Mouse (Mus musculus) embryonic facial prominence, embryonic 12.5 days (tissue): Measurements from ENCODE around the gene Trip10. TPM values are rescaled to one million over a fixed set of nuclear protein-coding genes. Genes with fewer than 3 reads are reported as not detected.

Source experiments
- ATAC-seq: fragments of 200-750 bp; cut with Nextera tagmentation; 2 replicates; pipeline ENCODE4 v1.8.0; 2017; ENCODE audit not compliant: insufficient number of reproducible peaks, insufficient read depth, low FRiP score, low TSS enrichment
- H3K27ac ChIP-seq: fragments of 300-500 bp; sonication (generic); 2 replicates; pipeline ENCODE4 v1.5.1; 2016; ENCODE audit warnings: mild to moderate bottlenecking
- H3K27me3 ChIP-seq: fragments of 300-500 bp; sonication (generic); 2 replicates; pipeline ENCODE4 v1.6.1; 2016; ENCODE audit warnings: mild to moderate bottlenecking, moderate library complexity
- H3K36me3 ChIP-seq: fragments of 300-500 bp; sonication (generic); 2 replicates; pipeline ENCODE4 v1.6.1; 2016; ENCODE audit warnings: mild to moderate bottlenecking
- H3K4me1 ChIP-seq: fragments of 300-500 bp; sonication (generic); 2 replicates; pipeline ENCODE4 v1.6.1; 2016
- H3K4me2 ChIP-seq: fragments of 300-500 bp; sonication (generic); replicated peaks from 2 replicates; pipeline ENCODE4 v1.6.1; 2016; ENCODE audit warnings: mild to moderate bottlenecking, moderate library complexity
- H3K4me3 ChIP-seq: fragments of 300-500 bp; sonication (generic); 2 replicates; pipeline ENCODE4 v1.5.1; 2016; ENCODE audit warnings: mild to moderate bottlenecking
- H3K9ac ChIP-seq: fragments of 300-500 bp; sonication (generic); 2 replicates; pipeline ENCODE4 v1.6.1; 2016; ENCODE audit warnings: mild to moderate bottlenecking, moderate library complexity
- H3K9me3 ChIP-seq: fragments of 300-500 bp; sonication (generic); 2 replicates; pipeline ENCODE4 v1.6.1; 2016; ENCODE audit warnings: mild to moderate bottlenecking, moderate library complexity
- WGBS: fragments of 180-500 bp; shearing (Covaris S2); methylation state at CpG from one replicate; pipeline ENCODE4 v1.1.7; 2016; 5-methylcytosine and 5-hydroxymethylcytosine counted together
- polyA plus RNA-seq: library from polyadenylated mRNA; unstranded; fragments of >200 nt; fragmentation: Nextera tagmentation; extraction: Ambion mirVana; gene quantifications from 2 replicates; pipeline ENCODE4 v1.2.1, GENCODE M21; 2016

Trip10 gene
- polyA plus RNA-seq: 33.8 and 35.6 TPM in 2 replicates

GRCm38 (mm10) chr17:57249186-57250181, at the start of gene Trip10:
Trip10 (plus strand) TSS chr17:57249455.
- peak; percentile 0; the same call in 1 of the 2 replicates for ATAC-seq
- WGBS: under 1% methylated on average over 52 of the region's 52 CpGs

GRCm38 (mm10) chr17:57201841-57202724, 47.2 kb upstream of the Trip10 start:
- no peak overlapping the region for H3K27ac ChIP-seq

More at GRCm38 (mm10) chr17:57249186-57250181, at the start of gene Trip10:
- Histone ChIP-seq H3K27me3 (no peaks in the 10 kb centered on the region), H3K4me2 (peak within 1 kb of the TSS; percentile 93), H3K36me3 (peaks cover 19% of the 10 kb centered on the region), H3K9ac (peak within 1 kb of the TSS; percentile 71), H3K9me3 (no peaks in the 10 kb centered on the region), H3K4me3 (peak within 1 kb of the TSS; percentile 72), H3K27ac (peak within 1 kb of the TSS; percentile 91), H3K4me1 (peaks cover 24% of the 10 kb centered on the region)

GRCm38 (mm10) chr17:57207938-57208337, 41.3 kb upstream of the Trip10 start:
- WGBS: 89% methylated on average over 3 of the region's 3 CpGs
- H3K9me3 ChIP-seq: no peaks in the 10 kb centered on the region
- no peaks in the 10 kb centered on the region for H3K4me1 ChIP-seq
- no peak overlapping the region for H3K27ac ChIP-seq
- H3K27me3 ChIP-seq: no peaks in the 10 kb centered on the region
- ATAC-seq: no peak
- no peak overlapping the region for H3K4me2 ChIP-seq
- H3K9ac ChIP-seq: no peak overlapping the region
- no peak overlapping the region for H3K4me3 ChIP-seq
- H3K36me3 ChIP-seq: no peaks in the 10 kb centered on the region

More at GRCm38 (mm10) chr17:57201841-57202724, 47.2 kb upstream of the Trip10 start:
- no peaks in the 10 kb centered on the region for H3K36me3 ChIP-seq
- H3K4me2 ChIP-seq: no peak overlapping the region
- H3K4me3 ChIP-seq: no peak overlapping the region
- H3K4me1 ChIP-seq: no peaks in the 10 kb centered on the region
- H3K9me3 ChIP-seq: no peaks in the 10 kb centered on the region
- 84% methylated on average over 10 of the region's 10 CpGs for WGBS
- H3K27me3 ChIP-seq: no peaks in the 10 kb centered on the region
- H3K9ac ChIP-seq: no peak overlapping the region
- ATAC-seq: no peak

GRCm38 (mm10) chr17:57209330-57209729, 39.9 kb upstream of the Trip10 start:
- 0 out of 2 replicates have a peak, but pooled peaks cover 3% of the 10 kb centered on the region for H3K27me3 ChIP-seq
- no peak overlapping the region for H3K9ac ChIP-seq
- H3K27ac ChIP-seq: no peak overlapping the region
- WGBS: 71% methylated on average over 4 of the region's 4 CpGs
- no peaks in the 10 kb centered on the region for H3K36me3 ChIP-seq
- H3K4me2 ChIP-seq: no peak overlapping the region
- no peaks in the 10 kb centered on the region for H3K9me3 ChIP-seq
- no peak overlapping the region for H3K4me3 ChIP-seq
- ATAC-seq: no peak
- no peaks in the 10 kb centered on the region for H3K4me1 ChIP-seq

- Histone ChIP-seq H3K36me3 (no peaks in the 10 kb centered on the region), H3K4me3 (no peak overlapping the region), H3K27me3 (0 out of 2 replicates have a peak, but pooled peaks cover 3% of the 10 kb centered on the region), H3K4me1 (no peaks in the 10 kb centered on the region), H3K9ac (no peak overlapping the region), H3K27ac (no peak overlapping the region), H3K9me3 (no peaks in the 10 kb centered on the region), H3K4me2 (no peak overlapping the region)
- WGBS: 56% methylated on average over 9 of the region's 9 CpGs
- ATAC-seq: no peak
These were observed 37.8 kb upstream of the Trip10 start for GRCm38 (mm10) chr17:57211501-57211900.

GRCm38 (mm10) chr17:57214676-57215387, 34.4 kb upstream of the Trip10 start:
- 43% methylated on average over 13 of the region's 13 CpGs for WGBS
- no peaks in the 10 kb centered on the region for H3K36me3 ChIP-seq
- H3K4me3 ChIP-seq: no peak overlapping the region
- no peaks in the 10 kb centered on the region; the same call in 1 of the 2 replicates for H3K4me1 ChIP-seq
- no peak overlapping the region for H3K27ac ChIP-seq
- H3K4me2 ChIP-seq: no peak overlapping the region
- H3K9ac ChIP-seq: no peak overlapping the region; the same call in 1 of the 2 replicates
- H3K27me3 ChIP-seq: 0 out of 2 replicates have a peak, but pooled peaks cover 8% of the 10 kb centered on the region
- ATAC-seq: no peak
- no peaks in the 10 kb centered on the region for H3K9me3 ChIP-seq

GRCm38 (mm10) chr17:57218335-57218900, 30.8 kb upstream of the Trip10 start:
- H3K4me3 ChIP-seq: no peak overlapping the region
- no peak overlapping the region for H3K9ac ChIP-seq
- no peak for ATAC-seq
- H3K4me1 ChIP-seq: no peaks in the 10 kb centered on the region; the same call in 1 of the 2 replicates
- H3K27me3 ChIP-seq: 0 out of 2 replicates have a peak, but pooled peaks cover 8% of the 10 kb centered on the region
- no peak overlapping the region for H3K27ac ChIP-seq
- no peaks in the 10 kb centered on the region for H3K36me3 ChIP-seq
- no peak overlapping the region for H3K4me2 ChIP-seq
- WGBS: 79% methylated on average over 12 of the region's 12 CpGs
- H3K9me3 ChIP-seq: no peaks in the 10 kb centered on the region

GRCm38 (mm10) chr17:57219167-57219883, 29.9 kb upstream of the Trip10 start:
- no peaks in the 10 kb centered on the region for H3K9me3 ChIP-seq
- no peak overlapping the region for H3K4me2 ChIP-seq
- ATAC-seq: no peak
- H3K9ac ChIP-seq: no peak overlapping the region
- 16% methylated on average over 11 of the region's 11 CpGs for WGBS
- H3K36me3 ChIP-seq: no peaks in the 10 kb centered on the region
- no peak overlapping the region for H3K4me3 ChIP-seq
- 0 out of 2 replicates have a peak, but pooled peaks cover 5% of the 10 kb centered on the region for H3K27me3 ChIP-seq
- H3K4me1 ChIP-seq: no peaks in the 10 kb centered on the region; the same call in 1 of the 2 replicates
- no peak overlapping the region for H3K27ac ChIP-seq

GRCm38 (mm10) chr17:57219884-57220207, 29.4 kb upstream of the Trip10 start:
- Histone ChIP-seq H3K36me3 (no peaks in the 10 kb centered on the region), H3K9me3 (no peaks in the 10 kb centered on the region), H3K27me3 (0 out of 2 replicates have a peak, but pooled peaks cover 5% of the 10 kb centered on the region), H3K4me3 (no peak overlapping the region), H3K4me1 (no peaks in the 10 kb centered on the region; the same call in 1 of the 2 replicates), H3K4me2 (no peak overlapping the region), H3K9ac (no peak overlapping the region), H3K27ac (no peak overlapping the region)
- WGBS: 13% methylated on average over 3 of the region's 3 CpGs
- ATAC-seq: no peak

GRCm38 (mm10) chr17:57221911-57222310, 27.3 kb upstream of the Trip10 start:
- WGBS: 84% methylated on average over 4 of the region's 4 CpGs
- no peaks in the 10 kb centered on the region; the same call in 1 of the 2 replicates for H3K4me1 ChIP-seq
- H3K9ac ChIP-seq: no peak overlapping the region
- ATAC-seq: no peak
- H3K27ac ChIP-seq: no peak overlapping the region
- no peak overlapping the region for H3K4me2 ChIP-seq
- H3K9me3 ChIP-seq: no peaks in the 10 kb centered on the region
- H3K27me3 ChIP-seq: 0 out of 2 replicates have a peak, but pooled peaks cover 5% of the 10 kb centered on the region
- no peak overlapping the region for H3K4me3 ChIP-seq
- H3K36me3 ChIP-seq: no peaks in the 10 kb centered on the region
